Mouse (Mus musculus): ENCODE data around the gene Crk. TPM values are rescaled to one million over a fixed set of nuclear protein-coding genes. Genes with fewer than 3 reads are reported as not detected.

The Crk gene
- total and polyA plus RNA-seq, 3 experiments = 37.8 to 44.6 (median 39.9) TPM

DNA sequence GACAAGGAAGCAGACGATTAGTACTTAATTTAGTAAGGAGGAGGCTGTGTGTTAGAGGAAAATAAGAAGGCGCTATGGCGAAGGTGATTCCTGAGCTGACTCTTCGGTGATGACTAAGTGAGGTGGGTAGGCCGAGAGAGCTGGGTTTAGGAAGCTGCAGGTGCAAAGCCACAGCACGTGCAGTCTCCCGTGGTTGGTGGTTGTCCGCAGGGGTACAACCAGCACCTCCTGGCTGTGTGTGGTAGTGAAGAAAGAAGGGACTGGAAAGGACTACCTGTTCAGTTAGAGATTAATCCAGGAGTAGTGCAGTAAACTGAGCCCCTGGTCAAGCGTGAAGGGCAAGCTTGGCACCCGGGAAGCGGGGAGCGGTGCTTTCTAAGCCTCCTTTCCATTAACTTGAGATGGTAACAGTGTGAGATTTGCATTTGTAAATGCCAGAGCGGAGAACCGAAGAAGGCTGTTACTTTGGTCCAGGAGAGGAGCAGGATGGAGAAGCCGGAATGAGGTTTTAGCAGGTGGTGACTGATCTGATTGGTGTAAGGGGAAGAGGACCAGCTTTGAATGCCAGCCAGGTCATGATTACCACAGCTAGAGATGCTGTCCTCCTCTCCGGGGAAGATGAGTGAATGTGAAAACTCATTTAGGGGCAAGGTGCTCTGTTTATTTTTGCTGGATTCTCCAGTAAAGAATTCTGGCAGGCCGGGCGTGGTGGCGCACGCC, 26.7 kb upstream of the Crk start:
- peaks cover 10 to 24% of the 10 kb centered on the region in 2 experiments for H3K36me3 ChIP-seq (replicated peaks in 1 of 2; ENCODE audit: control insufficient read depth in 1 of 2, insufficient read depth in 1 of 2, low read length in 1 of 2)
- in situ Hi-C loops (cut with MboI; ENCODE audit: low pct_ligation_motif_present, low pct_unique_long_range_greater_than_20kb, low sequenced_read_pairs) = no loop called here
- peak overlapping the region; percentile 86 for H3K9ac ChIP-seq (ENCODE audit: insufficient read depth, low read depth)
- DNase-seq (ENCODE audit: extremely low read depth) = peak; percentile 72
- H3K27me3 ChIP-seq (replicated peaks) = no peaks in the 10 kb centered on the region
- H3K9me3 ChIP-seq (replicated peaks; ENCODE audit: low read length) = no peaks in the 10 kb centered on the region
- dilution Hi-C loops (cut with MboI; ENCODE audit: extremely low pct_ligation_motif_present, extremely low pct_unique_long_range_greater_than_20kb, low sequenced_read_pairs) = no loop called here
- H3K4me2 ChIP-seq (ENCODE audit: insufficient read depth, low read depth, poor library complexity, severe bottlenecking) = peak overlapping the region; percentile 90
- TF ChIP-seq NRF1 (IDR thresholded peaks at IDR 0.05; ENCODE audit: low read depth, low read length) (no peak), POLR2A (IDR thresholded peaks at IDR 0.05; ENCODE audit: low read depth, low read length) (no peak), MAX (IDR thresholded peaks at IDR 0.05; ENCODE audit: low read length) (peak; percentile 87), HCFC1 (IDR thresholded peaks at IDR 0.05; ENCODE audit: low read depth, low read length) (no peak), SIN3A (IDR thresholded peaks at IDR 0.05; ENCODE audit: low read length) (no peak; the same call in 1 of the 2 replicates), MAFK (IDR thresholded peaks at IDR 0.05; ENCODE audit: insufficient replicate concordance, low read length) (no peak), IRF4 (IDR thresholded peaks at IDR 0.05; ENCODE audit: low read depth, low read length) (no peak; the same call in 1 of the 2 replicates), RAD21 (IDR thresholded peaks at IDR 0.05; ENCODE audit: low read depth, low read length) (no peak; the same call in 1 of the 2 replicates), CTCF (conservative IDR thresholded peaks at IDR 0.05 in 1 of 2, IDR thresholded peaks at IDR 0.05 in 1 of 2; ENCODE audit: low read depth in 2 of 2, low read length in 2 of 2) (peak in 1 of 2 experiments; percentile 16; a peak in 2 of 4 replicates), NELFE (IDR thresholded peaks at IDR 0.05; ENCODE audit: low read depth, low read length) (no peak), TBP (conservative IDR thresholded peaks at IDR 0.05; ENCODE audit: low read depth, low read length) (no peak), MAZ (IDR thresholded peaks at IDR 0.05; ENCODE audit: low read depth, low read length) (no peak), POLR2AphosphoS2 (IDR thresholded peaks at IDR 0.05; ENCODE audit: low read depth, low read length) (no peak), SMC3 (IDR thresholded peaks at IDR 0.05; ENCODE audit: low read depth, low read length) (no peak; the same call in none of the 2 replicates), USF2 (conservative IDR thresholded peaks at IDR 0.05; ENCODE audit: low read depth, low read length) (no peak), RCOR1 (conservative IDR thresholded peaks at IDR 0.05; ENCODE audit: low read depth, low read length) (peak; percentile 79; the same call in 1 of the 2 replicates), MYC (IDR thresholded peaks at IDR 0.05; ENCODE audit: low read depth, low read length) (peak; percentile 82), GABPA (IDR thresholded peaks at IDR 0.05; ENCODE audit: insufficient replicate concordance, low read depth, low read length) (no peak), USF1 (IDR thresholded peaks at IDR 0.05; ENCODE audit: low read depth, low read length) (no peak), PAX5 (IDR thresholded peaks at IDR 0.05; ENCODE audit: low read length) (no peak), UBTF (IDR thresholded peaks at IDR 0.05; ENCODE audit: low read depth, low read length) (peak; percentile 68; the same call in 1 of the 2 replicates), CHD2 (IDR thresholded peaks at IDR 0.05; ENCODE audit: low read length) (0 out of 2 replicates have a peak, but pooled peaks have one; percentile 3), KAT2A (IDR thresholded peaks at IDR 0.05; ENCODE audit: insufficient replicate concordance, low read length) (no peak), ZC3H11A (IDR thresholded peaks at IDR 0.05; ENCODE audit: low read depth, low read length) (no peak), TCF12 (IDR thresholded peaks at IDR 0.05; ENCODE audit: low read depth, low read length) (peak; percentile 69), ELF1 (IDR thresholded peaks at IDR 0.05; ENCODE audit: low read depth, low read length) (no peak), ZNF384 (IDR thresholded peaks at IDR 0.05; ENCODE audit: low read depth, low read length) (no peak), BHLHE40 (IDR thresholded peaks at IDR 0.05; ENCODE audit: low read depth, low read length) (peak; percentile 99), MXI1 (IDR thresholded peaks at IDR 0.05; ENCODE audit: low read depth, low read length) (peak; percentile 87), ZKSCAN1 (IDR thresholded peaks at IDR 0.05; ENCODE audit: borderline replicate concordance, low read depth, low read length) (no peak), ZMIZ1 (IDR thresholded peaks at IDR 0.05; ENCODE audit: low read depth, low read length) (no peak), E2F4 (IDR thresholded peaks at IDR 0.05; ENCODE audit: insufficient replicate concordance, low read depth, low read length) (no peak), CHD1 (IDR thresholded peaks at IDR 0.05; ENCODE audit: low read depth, low read length) (no peak), JUN (IDR thresholded peaks at IDR 0.05; ENCODE audit: insufficient read depth, low read depth, low read length) (no peak), ETS1 (conservative IDR thresholded peaks at IDR 0.05; ENCODE audit: low read depth, low read length) (peak; percentile 89), EP300 (IDR thresholded peaks at IDR 0.05; ENCODE audit: low read length) (peak; percentile 53), MEF2A (IDR thresholded peaks at IDR 0.05; ENCODE audit: borderline replicate concordance, low read depth, low read length) (peak; percentile 29; the same call in 1 of the 2 replicates), JUND (conservative IDR thresholded peaks at IDR 0.05; ENCODE audit: low read depth, low read length) (no peak)
- H3K27ac ChIP-seq (ENCODE audit: insufficient read depth, low read depth) = peak overlapping the region; percentile 77
- peaks cover 30% of the 10 kb centered on the region for H3K79me2 ChIP-seq (replicated peaks; ENCODE audit: control insufficient read depth, extremely low read depth, insufficient read depth, poor library complexity, severe bottlenecking)
- H3K4me1 ChIP-seq (ENCODE audit: control insufficient read depth in 1 of 2, insufficient read depth in 2 of 2) = peaks cover 9 to 59% of the 10 kb centered on the region in 2 experiments
- peak overlapping the region; percentile 62 to 97 (median 83) for H3K4me3 ChIP-seq (replicated peaks in 1 of 3; ENCODE audit: low read depth in 2 of 3, low read length in 2 of 3, poor library complexity in 1 of 3)

Measured in CH12.LX (cell line).